Mouse (Mus musculus) cerebellum, postnatal 4 days (tissue): ENCODE data around the gene Kif16b.
"Not testable (repeated sequence)": the region's sequence is repeated elsewhere in the genome, so short reads cannot be mapped to it uniquely, and the experiment has no call there.

Experiments used
- DNase-seq, 2 experiments: peaks; one replicate each; pipeline ENCODE4 v3.0.0; 2022; ENCODE audit warnings: low spot score in 2 of 2, mixed read lengths in 1 of 2

Kif16b gene

GRCm38 (mm10) chr2:142596176-142597170 is 304.9 kb downstream of the Kif16b start:
- no peak for DNase-seq

GRCm38 (mm10) chr2:142590938-142591337 is 310.4 kb downstream of the Kif16b start:
- DNase-seq: no peak

- DNase-seq: no peak
These were observed 311.0 kb downstream of the Kif16b start for GRCm38 (mm10) chr2:142590284-142590724.

GRCm38 (mm10) chr2:142589403-142590283 is 311.7 kb downstream of the Kif16b start:
- no peak for DNase-seq

- no peak for DNase-seq
These were observed 315.5 kb downstream of the Kif16b start for GRCm38 (mm10) chr2:142585845-142586244.

GRCm38 (mm10) chr2:142584851-142585737 is 316.2 kb downstream of the Kif16b start:
- DNase-seq: no peak

GRCm38 (mm10) chr2:142580449-142580848 is 320.9 kb downstream of the Kif16b start:
- no peak for DNase-seq

GRCm38 (mm10) chr2:142577414-142577813 is 323.9 kb downstream of the Kif16b start:
- not testable (repeated sequence) for DNase-seq

GRCm38 (mm10) chr2:142569771-142570170 is 331.6 kb downstream of the Kif16b start:
- DNase-seq: no peak
